In genomic region chr3:85928140-85928611, GRCm38 (mm10) we compare ENCODE assay signal across 12 mouse cellular contexts. TPM values are rescaled to one million over a fixed set of nuclear protein-coding genes. Genes with fewer than 3 reads are reported as not detected.
DNase-seq lines count a peak whose midpoint lies in the region; ATAC-seq lines count a peak whose summit lies in the region.
"Had no signal": no experiment of that assay in that cellular context is flagged by ENCODE, and none has a peak within 500 bp of the region (broad histone marks: within the 10 kb centered on the region; RNA-seq: fewer than 3 reads in every experiment).

No protein-coding gene starts in this region.

- H3K4me1 ChIP-seq in heart, embryonic 12.5 days (replicated peaks): 0 out of 2 replicates have a peak, but pooled peaks cover 3% of the 10 kb centered on the region
- peaks cover 10% of the 10 kb centered on the region for H3K4me1 ChIP-seq in kidney, embryonic 15.5 days
- H3K4me1 ChIP-seq: embryonic facial prominence, embryonic 15.5 days; liver, embryonic 13.5 days had no signal

- H3K4me2 ChIP-seq in heart, embryonic 12.5 days: no peak overlapping the region
- H3K4me2 ChIP-seq in kidney, embryonic 15.5 days: no peak overlapping the region
- H3K4me2 ChIP-seq: embryonic facial prominence, embryonic 15.5 days; liver, embryonic 13.5 days had no signal

- no peaks in the 10 kb centered on the region for H3K9me3 ChIP-seq in heart, embryonic 12.5 days (replicated peaks)
- no peaks in the 10 kb centered on the region for H3K9me3 ChIP-seq in kidney, embryonic 15.5 days (replicated peaks)
- H3K9me3 ChIP-seq: embryonic facial prominence, embryonic 15.5 days; liver, embryonic 13.5 days had no signal

- H3K27ac ChIP-seq in heart, embryonic 12.5 days (ENCODE audit: poor library complexity, severe bottlenecking): no peak overlapping the region
- H3K27ac ChIP-seq in kidney, embryonic 15.5 days: no peak overlapping the region
- H3K27ac ChIP-seq: embryonic facial prominence, embryonic 15.5 days; liver, embryonic 13.5 days had no signal

- H3K4me3 ChIP-seq in heart, embryonic 12.5 days: no peak overlapping the region
- no peak overlapping the region for H3K4me3 ChIP-seq in kidney, embryonic 15.5 days (replicated peaks)
- H3K4me3 ChIP-seq: embryonic facial prominence, embryonic 15.5 days; liver, embryonic 13.5 days; myocyte had no signal

- 59% methylated on average over 5 of the region's 5 CpGs for WGBS in heart, embryonic 12.5 days
- WGBS in kidney, embryonic 15.5 days: 74% methylated on average over 5 of the region's 5 CpGs

- H3K27me3 ChIP-seq in heart, embryonic 12.5 days (replicated peaks): no peaks in the 10 kb centered on the region
- H3K27me3 ChIP-seq in kidney, embryonic 15.5 days: no peaks in the 10 kb centered on the region
- H3K27me3 ChIP-seq: embryonic facial prominence, embryonic 15.5 days; liver, embryonic 13.5 days had no signal

- DNase-seq in heart, adult 11 months: peak; percentile 89
- DNase-seq in right cerebral cortex, postnatal 10 days (ENCODE audit: low spot score in 2 of 2): peak; percentile 53 to 76
- DNase-seq in right cerebral cortex, postnatal 14 days: no peak
- peak; percentile 19 to 58 for DNase-seq in layer of hippocampus, adult 18-20 months (ENCODE audit: low spot score in 2 of 2)
- no peak for DNase-seq in urinary bladder, postnatal 10 days (ENCODE audit: low spot score)
- no peak for DNase-seq in lung, postnatal 10 days
- DNase-seq: liver, embryonic 13.5 days had no signal

- H3K9ac ChIP-seq in heart, embryonic 12.5 days: no peak overlapping the region
- H3K9ac ChIP-seq in kidney, embryonic 15.5 days: no peak overlapping the region
- H3K9ac ChIP-seq: embryonic facial prominence, embryonic 15.5 days; liver, embryonic 13.5 days had no signal

- no peaks in the 10 kb centered on the region for H3K36me3 ChIP-seq in heart, embryonic 12.5 days
- H3K36me3 ChIP-seq in kidney, embryonic 15.5 days: no peaks in the 10 kb centered on the region
- H3K36me3 ChIP-seq: embryonic facial prominence, embryonic 15.5 days; liver, embryonic 13.5 days had no signal

- no peak for ATAC-seq in heart, embryonic 12.5 days (ENCODE audit: insufficient number of reproducible peaks, low FRiP score)
- no peak for ATAC-seq in kidney, embryonic 15.5 days (replicated peaks; ENCODE audit: low FRiP score)
- ATAC-seq: intestine, postnatal 0 days had no signal

RNA-seq across cellular contexts. Expression of gene Gm37240, which starts 40.9 kb away (rescaled TPM):
- polyA plus RNA-seq in heart, embryonic 12.5 days (2016; fragmentation: Nextera tagmentation; extraction: Ambion mirVana): 4.6 and 6.1 TPM in 2 replicates
- total RNA-seq in layer of hippocampus, adult 18-20 months (2021): 1 to 10 TPM; 1.3 to 1.9 TPM
- 8.9 and 9.2 TPM in 2 replicates for polyA plus RNA-seq in kidney, embryonic 15.5 days (2015; fragmentation: Nextera tagmentation; extraction: Ambion mirVana)

RNA-seq across cellular contexts. Expression of gene Glt28d2, which starts 40.9 kb away (rescaled TPM):
- polyA plus RNA-seq in heart, embryonic 12.5 days (2016; fragmentation: Nextera tagmentation; extraction: Ambion mirVana): 0.85 and 1.2 TPM in 2 replicates
- total RNA-seq in layer of hippocampus, adult 18-20 months (2021): under 1 TPM; 0.17 to 0.23 TPM
- 2.2 and 2.9 TPM in 2 replicates for polyA plus RNA-seq in kidney, embryonic 15.5 days (2015; fragmentation: Nextera tagmentation; extraction: Ambion mirVana)

RNA-seq across cellular contexts. Expression of gene Sh3d19, which starts 42.7 kb away (rescaled TPM):
- polyA plus RNA-seq in heart, embryonic 12.5 days (2016; fragmentation: Nextera tagmentation; extraction: Ambion mirVana): 16.6 and 16.9 TPM in 2 replicates
- 10 to 100 TPM; 18.1 to 21.2 TPM for total RNA-seq in layer of hippocampus, adult 18-20 months (2021)
- 30.1 and 32.3 TPM in 2 replicates for polyA plus RNA-seq in kidney, embryonic 15.5 days (2015; fragmentation: Nextera tagmentation; extraction: Ambion mirVana)

Comparison
In these comparisons a context has a peak if more than half of its experiments do, and no peak if none do; other contexts are left out.
1. DNase-seq: peak in heart, adult 11 months (single experiment), right cerebral cortex, postnatal 10 days (2 of 2) and layer of hippocampus, adult 18-20 months (2 of 2); none in right cerebral cortex, postnatal 14 days (single experiment), urinary bladder, postnatal 10 days (single experiment) and lung, postnatal 10 days (single experiment).